Mouse (Mus musculus): ENCODE results near the gene Capns2. TPM values are rescaled to one million over a fixed set of nuclear protein-coding genes. Genes with fewer than 3 reads are reported as not detected.
"Not testable (repeated sequence)": the region's sequence is repeated elsewhere in the genome, so short reads cannot be mapped to it uniquely, and the experiment has no call there.

Gene Capns2
- 1 to 10 TPM; 1.1 to 1.4 TPM for total RNA-seq (2021)
- long read RNA-seq, experiment 1: 0 reads
- long read RNA-seq, experiment 2: 0 reads

- DNase-seq (ENCODE audit: low spot score in 2 of 2): no peak
Observed at GRCm38 (mm10) chr8:92901107-92901506, at the start of gene Capns2. Gene Capns2, plus strand, starts transcription at chr8:92901407.

GRCm38 (mm10) chr8:92853188-92853983, 47.8 kb upstream of the Capns2 start:
- no peak for DNase-seq (ENCODE audit: low spot score in 2 of 2)

DNA sequence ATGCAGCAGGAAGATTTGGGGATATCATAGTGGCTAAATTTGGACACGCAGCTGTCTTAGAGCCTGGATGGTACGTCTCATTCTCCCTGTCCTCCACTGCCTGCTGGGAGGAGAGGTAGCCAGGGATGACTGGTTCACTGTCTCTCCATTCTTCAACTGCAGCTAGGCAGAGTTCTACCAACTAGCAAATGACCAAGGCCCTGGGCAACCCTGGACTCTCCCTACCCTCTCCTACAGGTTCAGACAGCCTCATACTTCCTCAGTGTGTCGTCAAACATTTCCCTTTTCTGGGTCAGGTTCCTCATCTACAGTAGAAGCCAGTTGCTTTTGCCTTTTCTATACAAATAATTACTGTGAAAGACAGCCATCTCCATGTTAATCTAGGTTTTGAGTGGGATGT, 46.5 kb upstream of the Capns2 start:
- DNase-seq (ENCODE audit: low spot score in 2 of 2): no peak

- peak; percentile 69 to 78 for DNase-seq (ENCODE audit: low spot score in 2 of 2)
Observed at GRCm38 (mm10) chr8:92855171-92855894, 45.9 kb upstream of the Capns2 start, which contains the start of gene Lpcat2. Gene Lpcat2, plus strand, starts transcription at chr8:92855339.

- no peak for DNase-seq (ENCODE audit: low spot score in 2 of 2)
Observed at GRCm38 (mm10) chr8:92856273-92856986, 44.8 kb upstream of the Capns2 start.

DNA sequence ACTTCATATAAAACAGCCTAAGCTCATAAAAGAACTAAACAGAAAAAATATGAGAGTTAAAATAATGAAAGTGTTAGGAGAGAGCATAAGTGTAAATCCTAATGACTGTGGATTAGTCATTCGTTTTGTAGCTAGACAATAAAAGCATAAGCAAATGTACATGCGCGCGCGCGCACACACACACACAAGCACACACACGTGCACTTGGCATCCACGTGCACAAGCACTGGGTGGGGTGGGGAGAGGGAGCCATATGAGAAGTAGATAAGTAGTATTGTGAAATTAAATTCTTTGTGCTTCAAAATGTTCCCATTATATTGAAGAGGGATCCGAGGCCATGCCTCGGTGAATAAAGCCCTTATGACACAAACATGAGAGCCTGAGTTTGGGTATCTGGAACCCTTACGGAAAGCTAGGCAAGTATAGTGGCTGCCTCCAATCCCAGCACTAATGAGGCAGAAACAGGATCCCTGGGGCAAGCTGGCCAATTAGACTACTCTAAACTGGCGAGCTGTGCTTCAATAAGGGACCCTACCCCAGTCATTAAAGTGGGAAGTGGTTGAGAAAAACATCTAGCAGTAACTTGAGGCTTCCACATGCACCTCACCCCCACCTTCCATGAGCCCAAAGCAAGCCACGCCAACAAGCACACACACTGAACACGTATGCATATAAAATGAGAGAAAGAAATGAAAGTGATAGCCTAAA, 42.6 kb upstream of the Capns2 start:
- DNase-seq (ENCODE audit: low spot score in 2 of 2): no peak

GRCm38 (mm10) chr8:92861977-92862376, 39.2 kb upstream of the Capns2 start:
- no peak for DNase-seq (ENCODE audit: low spot score in 2 of 2)

DNA sequence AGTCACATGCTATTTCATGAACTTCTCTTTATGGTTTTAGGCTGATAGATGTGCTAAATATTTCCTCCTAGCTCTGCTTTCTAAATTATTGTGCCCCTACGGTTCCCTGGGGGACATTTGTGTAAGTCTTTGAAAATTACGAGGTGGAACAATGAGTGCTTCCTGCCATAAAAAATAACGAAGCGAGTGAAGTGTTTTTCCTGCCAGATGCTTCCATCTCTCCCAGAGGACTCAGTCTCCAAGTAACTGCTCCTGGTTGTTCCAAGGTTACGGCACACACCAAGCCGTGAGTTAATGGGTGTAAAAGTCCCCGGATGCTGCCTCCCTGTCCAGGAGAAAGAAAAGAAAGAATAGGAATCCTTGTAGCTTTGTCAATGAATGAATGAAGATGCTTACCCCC, 30.9 kb upstream of the Capns2 start:
- DNase-seq (ENCODE audit: low spot score in 2 of 2): no peak

DNA sequence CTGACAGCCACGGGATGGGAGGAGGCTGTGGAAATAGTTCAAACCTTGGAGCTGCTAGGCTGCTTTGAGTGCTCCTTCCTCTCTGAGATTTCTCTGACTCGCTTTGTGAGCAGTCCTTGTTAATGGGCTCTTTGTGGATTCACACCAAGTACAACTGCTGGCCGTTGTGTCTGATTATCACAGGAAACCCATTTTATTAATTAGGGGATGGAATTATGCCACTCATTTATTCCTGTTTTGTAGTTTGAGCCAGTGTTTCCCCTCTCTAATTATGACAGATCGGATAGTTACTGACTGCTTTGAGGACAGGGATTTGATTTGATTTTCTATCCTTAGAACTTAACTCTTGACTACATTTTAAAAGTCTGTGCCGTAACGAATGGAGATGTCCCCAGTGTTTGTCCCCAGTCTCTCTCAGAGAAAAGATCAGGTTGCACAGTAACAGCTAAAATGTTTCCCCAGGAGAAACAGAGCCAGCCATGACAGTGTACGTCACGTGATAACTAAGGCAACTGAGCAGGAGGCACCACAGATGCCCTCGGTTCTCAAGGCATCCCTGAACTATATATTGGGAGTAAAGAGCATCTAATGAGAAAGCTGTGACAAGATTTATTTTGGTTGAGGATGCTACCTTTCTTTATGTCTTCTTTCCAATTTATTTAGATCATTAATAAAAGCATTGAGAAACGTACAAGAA, 29.0 kb upstream of the Capns2 start:
- peak in 1 of 2 experiments; percentile 53 for DNase-seq (ENCODE audit: low spot score in 2 of 2)

GRCm38 (mm10) chr8:92875795-92876194, 25.4 kb upstream of the Capns2 start:
- no peak for DNase-seq (ENCODE audit: low spot score in 2 of 2)

- no peak for DNase-seq (ENCODE audit: low spot score in 2 of 2)
Observed at GRCm38 (mm10) chr8:92881247-92881646, 20.0 kb upstream of the Capns2 start.

GRCm38 (mm10) chr8:92883771-92884170, 17.4 kb upstream of the Capns2 start:
- peak in 1 of 2 experiments; percentile 48 for DNase-seq (ENCODE audit: low spot score in 2 of 2)

- not testable (repeated sequence) for DNase-seq (ENCODE audit: low spot score in 2 of 2)
Observed at GRCm38 (mm10) chr8:92892216-92892615, 9.0 kb upstream of the Capns2 start.

- no peak for DNase-seq (ENCODE audit: low spot score in 2 of 2)
Observed at GRCm38 (mm10) chr8:92893870-92894269, 7.3 kb upstream of the Capns2 start.

DNA sequence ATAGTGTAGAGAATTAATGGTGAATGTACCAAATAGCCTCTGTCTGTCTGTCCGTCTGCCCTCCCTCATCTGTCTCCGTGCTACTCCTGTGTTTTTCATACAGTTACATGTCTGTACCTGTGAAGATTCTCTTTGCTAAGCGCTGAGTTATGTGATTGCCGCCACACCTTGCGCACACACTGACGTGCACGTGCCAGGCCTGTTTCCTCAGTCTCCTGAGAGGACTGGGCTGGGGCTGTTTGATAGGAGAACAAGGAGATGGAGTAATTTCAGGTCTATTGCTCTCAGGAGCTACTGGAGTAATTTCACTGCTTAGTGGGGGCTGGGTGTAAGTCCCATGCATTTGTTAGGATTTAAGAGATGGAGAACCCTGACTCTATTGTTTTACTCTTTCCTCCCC, 6.2 kb upstream of the Capns2 start:
- DNase-seq (ENCODE audit: low spot score in 2 of 2): no peak

DNA sequence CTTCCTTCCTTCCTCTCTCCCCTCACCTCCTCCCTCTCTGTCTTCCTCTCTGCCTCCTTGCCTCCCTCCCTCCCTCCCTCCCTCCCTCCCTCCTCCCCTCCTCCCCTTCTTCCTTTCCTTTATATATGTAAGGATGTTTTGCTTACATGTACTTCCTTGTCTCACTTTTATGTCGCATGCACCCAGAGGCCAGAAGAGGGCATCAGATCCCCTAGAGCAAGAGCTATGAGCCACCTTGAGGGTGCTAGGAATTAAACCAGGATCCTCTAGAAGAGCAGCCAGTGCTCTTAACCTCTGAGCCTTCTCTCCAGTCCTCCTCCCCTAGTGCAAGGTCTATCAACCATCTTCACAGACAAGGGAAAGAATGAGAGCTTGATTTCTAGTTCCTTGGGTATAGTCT, 5.2 kb upstream of the Capns2 start:
- no peak for DNase-seq (ENCODE audit: low spot score in 2 of 2)

DNA sequence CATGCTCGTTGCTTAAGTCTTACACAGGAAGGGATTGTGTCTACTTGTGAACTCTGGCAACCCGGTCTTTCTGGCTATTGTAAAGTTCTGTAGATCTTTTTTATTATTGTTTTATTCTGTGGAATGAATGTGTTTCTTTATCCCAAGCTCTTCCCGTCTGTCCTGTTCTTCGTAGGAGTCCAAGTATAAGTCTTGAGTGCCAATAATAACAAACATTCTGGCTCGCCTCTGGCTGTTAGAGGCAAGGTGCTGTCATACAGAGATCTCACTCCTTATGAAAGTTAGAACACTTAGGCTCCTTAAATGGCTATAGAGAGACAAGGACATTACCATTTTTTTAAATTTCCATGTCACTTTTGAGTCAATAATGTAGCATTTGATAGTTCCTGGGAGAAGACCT, 4.6 kb upstream of the Capns2 start:
- DNase-seq (ENCODE audit: low spot score in 2 of 2): no peak

- no peak for DNase-seq (ENCODE audit: low spot score in 2 of 2)
Observed at GRCm38 (mm10) chr8:92897794-92898193, 3.4 kb upstream of the Capns2 start.

DNA sequence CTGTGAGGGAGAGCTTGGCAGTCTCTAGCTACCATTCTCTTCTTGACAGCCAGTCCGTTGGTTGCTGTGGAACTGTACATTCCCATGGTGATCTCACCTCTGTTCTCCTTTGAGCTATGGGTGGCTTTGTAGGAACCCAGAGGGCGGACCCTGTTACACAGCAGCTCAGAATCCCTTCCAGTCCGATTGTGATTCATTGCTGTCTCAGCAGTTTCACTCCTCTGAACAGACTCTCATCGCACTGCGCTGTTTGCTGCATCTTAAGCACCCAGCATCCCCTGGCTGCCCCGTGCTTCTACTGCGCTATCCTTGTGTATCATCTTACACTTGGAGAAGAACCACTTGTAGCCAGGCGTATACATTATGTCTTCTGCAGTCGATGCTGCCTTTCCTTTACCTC, 1.6 kb upstream of the Capns2 start:
- DNase-seq (ENCODE audit: low spot score in 2 of 2): no peak

DNA sequence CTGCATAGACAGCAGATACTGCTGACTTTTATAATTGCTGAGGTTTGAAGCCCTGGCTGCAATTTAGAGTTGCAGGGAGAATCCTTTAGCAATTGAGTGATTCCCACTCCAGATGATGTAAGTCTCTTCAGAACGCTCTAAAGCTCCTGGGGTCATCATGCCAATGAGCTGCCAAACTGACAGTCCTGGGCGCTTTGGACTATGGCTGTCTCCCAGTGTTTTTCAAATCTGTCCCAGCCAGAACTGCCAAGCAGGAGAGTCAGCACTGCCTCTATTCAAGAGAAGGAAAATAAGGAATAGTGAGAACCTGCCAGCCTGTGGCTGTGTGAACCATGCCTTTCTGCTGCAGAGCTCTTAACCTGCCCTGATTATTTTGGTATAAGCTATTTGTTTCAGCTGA, 1.8 kb downstream of the Capns2 start:
- DNase-seq (ENCODE audit: low spot score in 2 of 2): no peak
